Mouse (Mus musculus): ENCODE measurements around the gene Nrtn.

GRCm38 (mm10) chr17:56716655-56717362, 40.5 kb downstream of the Nrtn start:
- no peak for TF ChIP-seq EP300 (optimal IDR thresholded peaks at IDR 0.05)
- TF ChIP-seq CTCF (IDR thresholded peaks at IDR 0.05; ENCODE audit: low read depth): no peak
